Mouse (Mus musculus) intestine, embryonic 14.5 days (tissue): ENCODE data around the gene Rbpj. TPM values are rescaled to one million over a fixed set of nuclear protein-coding genes. Genes with fewer than 3 reads are reported as not detected.

Experiments used
- ATAC-seq: fragments of 200-750 bp; cut with Nextera tagmentation; replicated peaks from 2 replicates; pipeline ENCODE4 v1.8.0; 2017; ENCODE audit warnings: low read depth, moderate number of reproducible peaks, moderate TSS enrichment, moderate library complexity; ENCODE audit not compliant: low FRiP score, low TSS enrichment
- DNase-seq: peaks from one replicate; pipeline ENCODE4 v3.0.0-alpha.2; 2018; ENCODE audit warnings: low spot score
- H3K27ac ChIP-seq: fragments of 300-500 bp; sonication (generic); 2 replicates; pipeline ENCODE4 v1.5.1; 2014; ENCODE audit warnings: low read depth, mild to moderate bottlenecking, control low read depth
- H3K27me3 ChIP-seq: fragments of 300-500 bp; sonication (generic); replicated peaks from 2 replicates; pipeline ENCODE4 v1.6.1; 2014; ENCODE audit warnings: low read length, control low read depth; ENCODE audit not compliant: control insufficient read depth, insufficient read depth
- H3K36me3 ChIP-seq: fragments of 300-500 bp; sonication (generic); 2 replicates; pipeline ENCODE4 v1.6.1; 2014; ENCODE audit warnings: low read length, control low read depth; ENCODE audit not compliant: control insufficient read depth, insufficient read depth
- H3K4me1 ChIP-seq: fragments of 300-500 bp; sonication (generic); replicated peaks from 2 replicates; pipeline ENCODE4 v1.6.1; 2014; ENCODE audit warnings: low read length, control low read depth, mixed read lengths; ENCODE audit not compliant: control insufficient read depth, insufficient read depth
- H3K4me2 ChIP-seq: fragments of 300-500 bp; sonication (generic); 2 replicates; pipeline ENCODE4 v1.6.1; 2014; ENCODE audit warnings: low read length
- H3K4me3 ChIP-seq: fragments of 300-500 bp; sonication (generic); 2 replicates; pipeline ENCODE4 v1.5.1; 2014; ENCODE audit warnings: low read depth, low read length, control low read depth, mixed read lengths
- H3K9ac ChIP-seq: fragments of 300-500 bp; sonication (generic); 2 replicates; pipeline ENCODE4 v1.6.1; 2014; ENCODE audit warnings: mild to moderate bottlenecking, low read length
- H3K9me3 ChIP-seq: fragments of 300-500 bp; sonication (generic); 2 replicates; pipeline ENCODE4 v1.6.1; 2016; ENCODE audit warnings: low read length, control low read depth; ENCODE audit not compliant: control insufficient read depth
- WGBS: fragments of 180-500 bp; shearing (Covaris S2); extraction: QIAGEN DNeasy Blood & Tissue Kit; methylation state at CpG from one replicate; pipeline ENCODE4 v1.1.7; 2014; 5-methylcytosine and 5-hydroxymethylcytosine counted together
- polyA plus RNA-seq: library from polyadenylated mRNA; unstranded; fragments of >200 nt; fragmentation: Nextera tagmentation; extraction: Ambion mirVana; gene quantifications from 2 replicates; pipeline ENCODE4 v1.2.1, GENCODE M21; 2014

The Rbpj gene
- polyA plus RNA-seq, result 39.3 and 49.1 TPM in 2 replicates

DNA sequence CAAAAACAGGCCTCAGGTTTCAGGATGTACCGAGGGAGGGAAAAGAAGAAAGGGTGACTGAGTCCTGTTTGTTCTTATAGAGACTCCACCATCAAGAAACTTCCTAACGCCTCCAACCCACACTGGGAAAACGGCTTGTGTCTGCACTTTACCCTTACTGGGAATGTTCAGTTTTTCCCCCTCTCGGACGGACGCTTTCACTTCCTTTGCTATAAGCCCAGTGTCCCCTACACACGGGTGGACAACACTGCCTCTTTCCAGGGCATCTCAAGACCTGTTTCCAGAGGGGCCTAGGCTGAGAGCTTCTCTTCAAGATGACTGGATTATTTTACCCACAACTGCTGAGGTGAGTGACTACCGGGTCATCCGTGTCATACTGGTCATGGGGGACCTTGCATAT is at the start of gene Rbpj:
Gene Rbpj (plus strand): TSS at position 270 of the 400 bp plus-strand sequence.
- H3K4me2 ChIP-seq, result no peak within 1 kb of the TSS
- no peaks in the 10 kb centered on the region for H3K27me3 ChIP-seq
- no peak within 1 kb of the TSS for H3K9ac ChIP-seq
- WGBS, result 92% methylated on average over 9 of the region's 9 CpGs
- ATAC-seq (no peak), DNase-seq (no peak)
- H3K9me3 ChIP-seq, result no peaks in the 10 kb centered on the region
- peaks cover 6% of the 10 kb centered on the region; the same call in 1 of the 2 replicates for H3K4me1 ChIP-seq
- no peak within 1 kb of the TSS for H3K27ac ChIP-seq
- no peaks in the 10 kb centered on the region for H3K36me3 ChIP-seq
- H3K4me3 ChIP-seq, result no peak within 1 kb of the TSS

DNA sequence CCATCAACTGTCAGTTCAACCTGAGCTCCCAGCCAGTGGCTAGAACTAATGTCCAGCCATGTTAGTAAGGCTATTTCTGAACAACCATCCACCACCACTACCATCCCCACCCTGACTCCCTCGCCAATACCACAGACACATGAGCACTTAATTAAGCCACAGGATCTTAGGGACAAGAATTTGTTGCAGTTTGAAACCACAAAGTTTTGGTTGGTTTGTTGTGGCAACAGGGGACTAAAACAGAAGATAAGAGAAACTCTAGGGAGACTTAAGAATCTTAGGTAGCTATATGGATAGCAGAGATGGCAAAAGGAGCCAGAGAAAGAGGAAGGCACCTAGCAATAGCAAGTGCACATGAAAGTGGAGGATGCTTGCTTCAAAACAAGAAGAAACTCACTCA is 45.2 kb upstream of the Rbpj start:
- no peaks in the 10 kb centered on the region for H3K27me3 ChIP-seq
- no peak overlapping the region for H3K9ac ChIP-seq
- no peak overlapping the region for H3K4me3 ChIP-seq
- H3K4me2 ChIP-seq, result no peak overlapping the region
- 91% methylated on average over 1 of the region's 1 CpGs for WGBS
- H3K27ac ChIP-seq, result no peak overlapping the region
- ATAC-seq (no peak), DNase-seq (no peak)
- no peaks in the 10 kb centered on the region for H3K4me1 ChIP-seq
- H3K36me3 ChIP-seq, result no peaks in the 10 kb centered on the region
- no peaks in the 10 kb centered on the region for H3K9me3 ChIP-seq

DNA sequence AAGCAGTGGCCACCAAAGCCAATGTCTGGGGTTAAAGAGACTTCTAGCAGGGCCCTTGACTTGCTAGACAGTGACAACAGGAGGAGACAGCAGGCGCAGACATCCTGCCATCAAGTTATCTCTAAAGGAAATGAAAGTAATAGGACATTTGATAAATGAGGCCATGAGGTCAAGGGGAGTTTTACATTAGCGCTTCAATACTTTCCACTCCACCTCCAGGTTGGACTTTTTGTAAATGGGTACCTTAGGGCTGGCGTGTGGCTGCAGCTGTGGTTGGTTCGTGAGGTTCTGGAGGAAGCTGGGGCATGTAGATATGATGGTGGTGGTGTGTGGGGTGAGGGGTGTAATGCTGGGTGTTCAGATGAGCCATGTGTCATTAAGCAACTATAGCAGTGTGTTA is 44.7 kb upstream of the Rbpj start:
- ATAC-seq (no peak), DNase-seq (no peak)
- Histone ChIP-seq H3K4me2 (no peak overlapping the region), H3K4me1 (no peaks in the 10 kb centered on the region), H3K27me3 (no peaks in the 10 kb centered on the region), H3K36me3 (no peaks in the 10 kb centered on the region), H3K9me3 (no peaks in the 10 kb centered on the region), H3K9ac (no peak overlapping the region), H3K4me3 (no peak overlapping the region), H3K27ac (no peak overlapping the region)
- WGBS, result 63% methylated on average over 4 of the region's 4 CpGs

- Histone ChIP-seq H3K27ac (no peak overlapping the region), H3K27me3 (no peaks in the 10 kb centered on the region), H3K4me1 (no peaks in the 10 kb centered on the region; the same call in 1 of the 2 replicates), H3K9me3 (no peaks in the 10 kb centered on the region), H3K36me3 (no peaks in the 10 kb centered on the region), H3K9ac (no peak overlapping the region), H3K4me3 (no peak overlapping the region), H3K4me2 (no peak overlapping the region)
- ATAC-seq (0 out of 2 replicates have a peak, but pooled peaks have one; percentile 32), DNase-seq (no peak)
- 67% methylated on average over 4 of the region's 4 CpGs for WGBS
Observed at GRCm38 (mm10) chr5:53427411-53427810, 38.5 kb upstream of the Rbpj start.

DNA sequence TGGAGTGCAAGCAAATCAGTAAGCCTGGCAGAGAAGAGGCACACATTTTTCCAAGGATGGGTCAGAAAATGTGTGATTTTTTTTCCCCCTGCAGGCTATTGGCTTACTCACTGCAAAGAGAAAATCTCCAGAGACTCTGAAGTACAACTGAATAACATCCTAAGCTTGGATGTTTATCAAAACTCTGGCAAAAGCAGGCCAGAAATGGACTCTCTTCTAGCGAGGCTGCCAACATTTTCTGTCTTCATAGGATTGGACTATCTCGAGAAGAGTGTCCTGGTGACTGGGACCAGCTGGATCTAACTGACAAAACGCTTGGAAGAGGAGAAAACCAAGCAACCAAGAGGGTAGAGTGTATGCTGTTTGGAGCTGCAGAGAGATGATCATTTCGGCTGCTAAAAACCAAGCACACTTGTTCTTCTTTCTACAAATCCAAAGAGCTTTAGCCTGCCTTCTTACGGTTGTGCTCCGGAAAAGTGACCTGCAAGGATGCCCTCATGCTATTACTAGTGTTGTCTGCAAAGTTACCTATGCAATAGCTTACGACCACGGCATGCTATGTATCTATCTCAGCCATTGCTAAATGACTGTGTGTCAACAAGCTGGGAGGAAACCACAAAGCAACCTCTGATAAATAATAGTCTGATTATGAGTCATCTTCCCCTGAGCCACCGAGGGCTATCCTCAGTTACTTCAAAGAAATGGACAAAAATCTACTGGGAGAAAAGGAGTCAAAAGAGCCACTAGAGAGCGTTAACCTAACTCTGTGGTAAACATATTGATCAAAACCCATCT is 36.1 kb upstream of the Rbpj start:
- 0 out of 2 replicates have a peak overlapping the region, but pooled peaks have one; percentile 9 for H3K27ac ChIP-seq
- no peaks in the 10 kb centered on the region for H3K9me3 ChIP-seq
- no peaks in the 10 kb centered on the region; the same call in 1 of the 2 replicates for H3K4me1 ChIP-seq
- H3K4me2 ChIP-seq, result no peak overlapping the region
- H3K4me3 ChIP-seq, result no peak overlapping the region
- H3K36me3 ChIP-seq, result no peaks in the 10 kb centered on the region
- DNase-seq, result no peak
- H3K9ac ChIP-seq, result no peak overlapping the region
- 64% methylated on average over 10 of the region's 10 CpGs for WGBS
- 0 out of 2 replicates have a peak, but pooled peaks have one; percentile 58 for ATAC-seq
- H3K27me3 ChIP-seq, result no peaks in the 10 kb centered on the region

GRCm38 (mm10) chr5:53432451-53432850 is 33.5 kb upstream of the Rbpj start:
- 85% methylated on average over 4 of the region's 4 CpGs for WGBS
- ATAC-seq (no peak), DNase-seq (no peak)

GRCm38 (mm10) chr5:53436905-53437632 is 28.9 kb upstream of the Rbpj start:
- Histone ChIP-seq H3K27ac (peak overlapping the region; percentile 17; the same call in 1 of the 2 replicates), H3K4me3 (no peak overlapping the region), H3K9me3 (no peaks in the 10 kb centered on the region), H3K4me1 (peaks cover 12% of the 10 kb centered on the region), H3K4me2 (no peak overlapping the region), H3K27me3 (no peaks in the 10 kb centered on the region), H3K36me3 (no peaks in the 10 kb centered on the region), H3K9ac (no peak overlapping the region)
- ATAC-seq (no peak), DNase-seq (no peak)
- WGBS, result 88% methylated on average over 6 of the region's 6 CpGs

More at GRCm38 (mm10) chr5:53432451-53432850, 33.5 kb upstream of the Rbpj start:
- no peaks in the 10 kb centered on the region for H3K27me3 ChIP-seq
- no peaks in the 10 kb centered on the region for H3K36me3 ChIP-seq
- no peak overlapping the region for H3K4me2 ChIP-seq
- no peaks in the 10 kb centered on the region; the same call in 1 of the 2 replicates for H3K4me1 ChIP-seq
- H3K27ac ChIP-seq, result no peak overlapping the region
- H3K4me3 ChIP-seq, result no peak overlapping the region
- no peaks in the 10 kb centered on the region for H3K9me3 ChIP-seq
- no peak overlapping the region for H3K9ac ChIP-seq

DNA sequence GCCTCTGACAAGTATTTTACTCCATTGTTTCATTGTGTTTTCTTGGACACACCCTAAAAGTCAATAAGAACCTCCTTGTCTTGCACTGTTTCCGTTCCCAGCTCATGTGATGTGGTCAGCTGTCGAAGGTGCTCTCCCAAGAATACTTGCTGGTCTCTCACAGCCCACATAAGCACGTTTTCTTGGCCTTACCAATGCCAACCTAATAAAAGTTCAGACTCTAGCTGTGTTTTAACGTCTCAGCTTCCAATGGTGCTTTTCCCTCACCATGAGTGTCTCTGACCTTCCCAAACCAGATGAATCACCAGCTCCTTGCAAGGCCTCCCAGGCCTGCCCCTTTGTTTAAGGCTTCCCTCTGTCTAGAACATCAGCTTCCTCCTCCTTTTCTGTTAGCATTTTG is 28.2 kb upstream of the Rbpj start:
- Histone ChIP-seq H3K9me3 (no peaks in the 10 kb centered on the region), H3K9ac (no peak overlapping the region), H3K36me3 (no peaks in the 10 kb centered on the region), H3K27ac (peak overlapping the region; percentile 74), H3K27me3 (no peaks in the 10 kb centered on the region), H3K4me3 (no peak overlapping the region), H3K4me2 (no peak overlapping the region), H3K4me1 (peaks cover 12% of the 10 kb centered on the region)
- DNase-seq (no peak), ATAC-seq (0 out of 2 replicates have a peak, but pooled peaks have one; percentile 15)
- WGBS, result 62% methylated on average over 4 of the region's 4 CpGs
